Mouse (Mus musculus): ENCODE results near the gene Adam26a.
"Not testable (repeated sequence)": the region's sequence is repeated elsewhere in the genome, so short reads cannot be mapped to it uniquely, and the experiment has no call there.

DNA sequence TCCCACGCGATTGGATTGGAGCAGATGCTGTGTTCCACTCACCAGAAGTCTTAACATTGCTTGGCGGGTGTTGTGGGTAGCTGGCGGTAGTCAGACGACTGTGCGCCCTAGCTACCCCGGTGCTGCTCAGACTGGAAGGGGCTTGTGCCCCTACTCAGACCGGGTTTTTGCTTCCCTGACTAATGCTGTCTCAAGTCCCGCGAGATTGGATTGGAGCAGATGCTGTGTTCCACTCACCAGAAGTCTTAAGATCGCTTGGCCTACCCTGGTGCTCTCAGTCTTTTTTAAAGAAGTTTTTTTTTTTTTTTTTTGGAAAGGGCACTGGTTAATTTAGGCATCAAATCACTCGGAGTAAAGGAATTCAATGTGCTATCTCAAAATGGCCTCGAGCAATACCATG is 27.1 kb upstream of the Adam26a start:
- not testable (repeated sequence) for TF ChIP-seq CTCF, POLR2A (IDR thresholded peaks at IDR 0.05; ENCODE audit: insufficient read depth, low read depth, low read length)

All from olfactory bulb, adult 2 months (tissue).